Mouse (Mus musculus): Measurements from ENCODE around the gene Drap1.

- TF ChIP-seq CHD2 (IDR thresholded peaks at IDR 0.05; ENCODE audit: low read depth, low read length): no peak
- TF ChIP-seq MAFK (IDR thresholded peaks at IDR 0.05; ENCODE audit: insufficient read depth, low read depth, low read length): no peak
- TF ChIP-seq ZC3H11A (IDR thresholded peaks at IDR 0.05; ENCODE audit: borderline replicate concordance, low read depth, low read length): no peak
These were observed 5.9 kb downstream of the Drap1 start for GRCm38 (mm10) chr19:5418750-5419466.

Data from ES-E14 (cell line).